Mouse (Mus musculus) erythroblast, embryonic 14.5 days (primary cell): Measurements from ENCODE around the gene Myh1.

ENCODE experiments used
- GATA1 ChIP-seq: IDR thresholded peaks from 2 replicates; pipeline ENCODE4 v1.6.1; 2012; ENCODE audit warnings: low read length, inconsistent platforms, mixed read lengths
- TAL1 ChIP-seq: IDR thresholded peaks from 3 replicates; pipeline ENCODE4 v1.6.1; 2012; ENCODE audit warnings: low read length, inconsistent platforms, mixed read lengths

DNA sequence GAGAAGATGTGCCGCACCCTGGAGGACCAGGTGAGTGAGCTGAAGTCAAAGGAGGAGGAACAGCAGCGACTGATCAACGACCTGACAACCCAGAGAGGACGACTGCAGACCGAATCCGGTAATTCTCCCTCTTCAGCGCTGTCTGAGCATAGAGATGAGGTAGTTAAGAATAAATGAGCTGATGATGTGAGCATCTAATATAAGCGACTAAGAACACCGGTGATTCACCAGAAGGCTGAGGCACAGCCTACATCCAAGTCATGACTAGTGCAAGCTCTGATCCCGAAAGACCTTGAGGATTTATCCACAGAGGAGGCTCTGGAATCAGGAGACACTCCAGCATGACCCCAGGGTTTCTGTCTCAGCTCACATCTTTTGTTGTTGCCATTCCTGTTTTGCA, 9.5 kb upstream of the Myh1 start:
- TF ChIP-seq GATA1 (no peak), TAL1 (no peak)
